ENCODE assay signal across 8 mouse cellular contexts in the genomic region with DNA sequence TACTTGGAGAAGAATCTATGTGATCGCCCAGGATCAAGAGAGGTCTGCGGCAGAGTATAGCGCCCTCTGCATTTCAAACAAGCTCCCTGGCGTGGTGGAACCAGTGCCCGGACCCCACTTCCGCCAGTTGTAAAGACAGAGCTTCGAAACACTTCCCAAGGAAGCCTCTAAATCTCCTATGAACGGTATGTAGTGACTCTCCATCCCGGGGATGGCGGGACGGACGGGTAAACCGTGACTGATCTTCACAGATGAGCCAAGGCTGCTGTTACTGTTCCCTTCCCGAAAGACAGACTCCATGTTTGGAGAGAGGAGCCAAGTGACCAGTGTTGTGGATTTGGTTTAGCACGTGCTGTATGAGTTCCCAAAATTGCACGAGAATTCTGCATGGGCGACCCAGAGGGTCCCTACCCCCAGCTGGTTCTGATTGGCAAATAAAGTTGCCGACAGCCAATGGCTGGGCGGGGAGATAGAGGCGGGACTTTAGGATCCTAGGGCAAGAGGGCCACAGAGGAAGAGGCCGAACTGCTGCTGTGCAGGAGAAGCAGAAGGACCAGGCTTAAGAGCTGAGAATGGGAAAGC. TPM values are rescaled to one million over a fixed set of nuclear protein-coding genes. Genes with fewer than 3 reads are reported as not detected.
DNase-seq lines count a peak whose midpoint lies in the region; ATAC-seq lines count a peak whose summit lies in the region.

No protein-coding gene starts in this region.

- peak overlapping the region; percentile 34 for H3K4me3 ChIP-seq in embryonic facial prominence, embryonic 12.5 days
- H3K4me3 ChIP-seq in heart, embryonic 13.5 days: peak overlapping the region; percentile 51
- H3K4me3 ChIP-seq in kidney, embryonic 15.5 days (replicated peaks): peak overlapping the region; percentile 39

- ATAC-seq in CD4-positive, CD25-positive, alpha-beta regulatory T cell, adult 4 months: peak; percentile 74
- ATAC-seq in embryonic facial prominence, embryonic 12.5 days (ENCODE audit: insufficient number of reproducible peaks, insufficient read depth, low FRiP score, low TSS enrichment): 0 out of 2 replicates have a peak, but pooled peaks have one; percentile 52
- no peak for ATAC-seq in heart, embryonic 13.5 days (ENCODE audit: extremely low read depth, insufficient number of reproducible peaks, low FRiP score, low TSS enrichment)
- peak; percentile 89 for ATAC-seq in kidney, embryonic 15.5 days (replicated peaks; ENCODE audit: low FRiP score)

- H3K27me3 ChIP-seq in embryonic facial prominence, embryonic 12.5 days: no peaks in the 10 kb centered on the region
- no peaks in the 10 kb centered on the region for H3K27me3 ChIP-seq in heart, embryonic 13.5 days (replicated peaks)
- H3K27me3 ChIP-seq in kidney, embryonic 15.5 days: no peaks in the 10 kb centered on the region

- peak overlapping the region; percentile 66 for H3K4me2 ChIP-seq in embryonic facial prominence, embryonic 12.5 days (replicated peaks)
- H3K4me2 ChIP-seq in heart, embryonic 13.5 days: peak overlapping the region; percentile 84
- peak overlapping the region; percentile 68 for H3K4me2 ChIP-seq in kidney, embryonic 15.5 days

- WGBS in embryonic facial prominence, embryonic 12.5 days: 7% methylated on average over 21 of the region's 21 CpGs
- WGBS in heart, embryonic 13.5 days: 5% methylated on average over 21 of the region's 21 CpGs
- whole genome bisulfite sequencing in kidney, embryonic 15.5 days: 6% methylated on average over 21 of the region's 21 CpGs

- DNase-seq in adrenal gland, adult 2 months: peak; percentile 62
- DNase-seq in lung, postnatal 25 days (ENCODE audit: low spot score): peak; percentile 32
- peak; percentile 68 for DNase-seq in retina, embryonic 14.5 days (ENCODE audit: low spot score)
- DNase-seq in spleen, adult 12 weeks (ENCODE audit: low spot score): no peak

- H3K4me1 ChIP-seq in embryonic facial prominence, embryonic 12.5 days: no peaks in the 10 kb centered on the region
- H3K4me1 ChIP-seq in heart, embryonic 13.5 days: peaks cover 8% of the 10 kb centered on the region
- H3K4me1 ChIP-seq in kidney, embryonic 15.5 days: peaks cover 8% of the 10 kb centered on the region

- peak overlapping the region; percentile 5; the same call in 1 of the 2 replicates for H3K27ac ChIP-seq in embryonic facial prominence, embryonic 12.5 days
- H3K27ac ChIP-seq in heart, embryonic 13.5 days (replicated peaks): no peak overlapping the region
- H3K27ac ChIP-seq in kidney, embryonic 15.5 days: peak overlapping the region; percentile 11; the same call in 1 of the 2 replicates

- peaks cover 3% of the 10 kb centered on the region; the same call in 1 of the 2 replicates for H3K36me3 ChIP-seq in embryonic facial prominence, embryonic 12.5 days
- H3K36me3 ChIP-seq in heart, embryonic 13.5 days: peaks cover 5% of the 10 kb centered on the region
- peaks cover 2% of the 10 kb centered on the region; the same call in 1 of the 2 replicates for H3K36me3 ChIP-seq in kidney, embryonic 15.5 days

- H3K9ac ChIP-seq in embryonic facial prominence, embryonic 12.5 days: 0 out of 2 replicates have a peak overlapping the region, but pooled peaks have one; percentile 8
- peak overlapping the region; percentile 76 for H3K9ac ChIP-seq in heart, embryonic 13.5 days
- peak overlapping the region; percentile 29; the same call in 1 of the 2 replicates for H3K9ac ChIP-seq in kidney, embryonic 15.5 days

- peaks cover 5% of the 10 kb centered on the region; the same call in 1 of the 2 replicates for H3K9me3 ChIP-seq in embryonic facial prominence, embryonic 12.5 days
- H3K9me3 ChIP-seq in heart, embryonic 13.5 days: peaks cover 6% of the 10 kb centered on the region
- H3K9me3 ChIP-seq in kidney, embryonic 15.5 days (replicated peaks): peaks cover 5% of the 10 kb centered on the region

RNA-seq across cellular contexts. Expression of gene Gpatch1, which starts 48.7 kb away (rescaled TPM):
- polyA plus RNA-seq in CD4-positive, CD25-positive, alpha-beta regulatory T cell, adult 4 months (2017; shearing (Covaris generic)): 10 to 100 TPM; 22.4 to 28.6 TPM
- total RNA-seq in adrenal gland, adult 2 months (2021): 10 to 100 TPM; 16.9 to 17.2 TPM
- 1.8 and 2.9 TPM in 2 replicates for polyA plus RNA-seq in adrenal gland, adult 2 months (2012; rRNA removed)
- polyA plus RNA-seq in embryonic facial prominence, embryonic 12.5 days (2016; fragmentation: Nextera tagmentation; extraction: Ambion mirVana): 19.6 and 20.0 TPM in 2 replicates
- polyA plus RNA-seq in heart, embryonic 13.5 days (2015; fragmentation: Nextera tagmentation; extraction: Ambion mirVana): 11.0 and 11.4 TPM in 2 replicates
- polyA plus RNA-seq in kidney, embryonic 15.5 days (2015; fragmentation: Nextera tagmentation; extraction: Ambion mirVana): 19.5 and 20.4 TPM in 2 replicates

RNA-seq across cellular contexts. Expression of gene Lrp3, which starts 54.2 kb away (rescaled TPM):
- polyA plus RNA-seq in CD4-positive, CD25-positive, alpha-beta regulatory T cell, adult 4 months (2017; shearing (Covaris generic)): 1 to 10 TPM in 1 of 2 experiments, under 1 TPM in 1; 0.51 to 1.8 TPM
- 10 to 100 TPM; 14.9 to 22.7 TPM for total RNA-seq in adrenal gland, adult 2 months (2021)
- 38.8 and 42.9 TPM in 2 replicates for polyA plus RNA-seq in adrenal gland, adult 2 months (2012; rRNA removed)
- 10.5 and 11.9 TPM in 2 replicates for polyA plus RNA-seq in embryonic facial prominence, embryonic 12.5 days (2016; fragmentation: Nextera tagmentation; extraction: Ambion mirVana)
- 1.6 and 1.7 TPM in 2 replicates for polyA plus RNA-seq in heart, embryonic 13.5 days (2015; fragmentation: Nextera tagmentation; extraction: Ambion mirVana)
- polyA plus RNA-seq in kidney, embryonic 15.5 days (2015; fragmentation: Nextera tagmentation; extraction: Ambion mirVana): 5.2 and 6.3 TPM in 2 replicates

Comparison
In these comparisons a context has a peak if more than half of its experiments do, and no peak if none do; other contexts are left out.
1. H3K9ac ChIP-seq: peak in every context shown above with its lines; median percentile 76 in heart, embryonic 13.5 days; 29 in kidney, embryonic 15.5 days; 8 in embryonic facial prominence, embryonic 12.5 days.